Mouse (Mus musculus): ENCODE data around the gene Adora1.
"Not testable (repeated sequence)": the region's sequence is repeated elsewhere in the genome, so short reads cannot be mapped to it uniquely, and the experiment has no call there.

Gene Adora1

GRCm38 (mm10) chr1:134235391-134235921 lies at the start of gene Adora1:
Gene Adora1 (minus strand): TSS chr1:134235431.
- no peak for DNase-seq (ENCODE audit: low spot score in 2 of 2)

GRCm38 (mm10) chr1:134283108-134283507 lies 47.9 kb upstream of the Adora1 start:
- no peak for DNase-seq (ENCODE audit: low spot score in 2 of 2)

- DNase-seq (ENCODE audit: low spot score in 2 of 2) = no peak
These were observed 47.1 kb upstream of the Adora1 start for GRCm38 (mm10) chr1:134282342-134282741.

- DNase-seq (ENCODE audit: low spot score in 2 of 2) = no peak
These were observed 46.3 kb upstream of the Adora1 start for GRCm38 (mm10) chr1:134281563-134281962.

- no peak for DNase-seq (ENCODE audit: low spot score in 2 of 2)
These were observed 44.9 kb upstream of the Adora1 start for GRCm38 (mm10) chr1:134280174-134280573.

- no peak for DNase-seq (ENCODE audit: low spot score in 2 of 2)
These were observed 41.6 kb upstream of the Adora1 start for GRCm38 (mm10) chr1:134276823-134277222.

- DNase-seq (ENCODE audit: low spot score in 2 of 2) = no peak
These were observed 40.6 kb upstream of the Adora1 start for GRCm38 (mm10) chr1:134275616-134276464.

- no peak for DNase-seq (ENCODE audit: low spot score in 2 of 2)
These were observed 39.3 kb upstream of the Adora1 start for GRCm38 (mm10) chr1:134274483-134274920.

- DNase-seq (ENCODE audit: low spot score in 2 of 2) = no peak
These were observed 38.5 kb upstream of the Adora1 start for GRCm38 (mm10) chr1:134273493-134274395.

GRCm38 (mm10) chr1:134272754-134273250 lies 37.6 kb upstream of the Adora1 start:
- DNase-seq (ENCODE audit: low spot score in 2 of 2) = no peak

- no peak for DNase-seq (ENCODE audit: low spot score in 2 of 2)
These were observed 34.8 kb upstream of the Adora1 start for GRCm38 (mm10) chr1:134270026-134270425.

- no peak for DNase-seq (ENCODE audit: low spot score in 2 of 2)
These were observed 30.6 kb upstream of the Adora1 start for GRCm38 (mm10) chr1:134265797-134266196.

GRCm38 (mm10) chr1:134264341-134264740 lies 29.1 kb upstream of the Adora1 start:
- DNase-seq (ENCODE audit: low spot score in 2 of 2) = no peak

- not testable (repeated sequence) for DNase-seq (ENCODE audit: low spot score in 2 of 2)
These were observed 14.4 kb upstream of the Adora1 start for GRCm38 (mm10) chr1:134249681-134250080.

GRCm38 (mm10) chr1:134246590-134246989 lies 11.4 kb upstream of the Adora1 start:
- DNase-seq (ENCODE audit: low spot score in 2 of 2) = peak in 1 of 2 experiments; percentile 64

- no peak for DNase-seq (ENCODE audit: low spot score in 2 of 2)
These were observed 9.9 kb upstream of the Adora1 start for GRCm38 (mm10) chr1:134245004-134245717.

GRCm38 (mm10) chr1:134243948-134244914 lies 9.0 kb upstream of the Adora1 start:
- DNase-seq (ENCODE audit: low spot score in 2 of 2) = peak; percentile 77 to 85

GRCm38 (mm10) chr1:134243505-134243904 lies 8.3 kb upstream of the Adora1 start:
- DNase-seq (ENCODE audit: low spot score in 2 of 2) = no peak

- no peak for DNase-seq (ENCODE audit: low spot score in 2 of 2)
These were observed 7.1 kb upstream of the Adora1 start for GRCm38 (mm10) chr1:134242286-134242685.

GRCm38 (mm10) chr1:134241298-134241697 lies 6.1 kb upstream of the Adora1 start:
- DNase-seq (ENCODE audit: low spot score in 2 of 2) = no peak
